Mouse (Mus musculus) ES-Bruce4 (cell line): ENCODE results near the gene Snx27.

Experiments used
- CTCF ChIP-seq: IDR thresholded peaks from one replicate; pipeline ENCODE4 v1.8.1; 2011; ENCODE audit warnings: low read depth, low read length
- EP300 ChIP-seq: IDR thresholded peaks from 2 replicates; pipeline ENCODE4 v1.6.1; 2011; ENCODE audit warnings: low read depth, low read length; ENCODE audit not compliant: insufficient read depth
- POLR2A ChIP-seq: IDR thresholded peaks from one replicate; pipeline ENCODE4 v1.8.1; 2011; ENCODE audit warnings: low read length; ENCODE audit not compliant: insufficient read depth

DNA sequence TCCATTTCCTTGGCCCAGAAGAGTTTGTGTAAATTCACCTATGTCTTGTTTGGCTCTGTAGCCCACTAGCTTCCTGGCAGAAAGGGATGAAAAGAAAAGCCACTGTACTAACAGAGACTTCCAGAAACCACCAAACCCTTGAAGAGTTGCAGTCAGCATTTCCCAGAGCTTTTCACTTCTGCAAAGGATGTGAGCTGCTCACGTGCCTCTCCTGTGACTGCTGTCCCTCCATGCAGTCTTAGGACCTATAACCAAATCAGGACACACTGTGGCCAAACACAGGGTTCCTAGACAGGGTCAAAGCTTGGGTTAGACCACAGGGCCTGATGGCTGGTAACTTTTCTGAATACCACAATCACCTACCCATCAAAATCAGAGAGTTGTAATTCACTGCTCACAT, 29.8 kb upstream of the Snx27 start:
- TF ChIP-seq EP300 (no peak), CTCF (no peak), POLR2A (no peak)
